Mouse (Mus musculus) MEL (cell line): ENCODE results near the gene Lamb3. TPM values are rescaled to one million over a fixed set of nuclear protein-coding genes. Genes with fewer than 3 reads are reported as not detected.

Source experiments
- DNase-seq: peaks from one replicate; pipeline ENCODE4 v3.0.0; 2011; ENCODE audit warnings: low read depth, low spot score
- H3K27ac ChIP-seq: 2 replicates; pipeline ENCODE4 v1.5.1; 2012; ENCODE audit warnings: low read depth, mild to moderate bottlenecking, control low read depth, low read length, moderate library complexity; ENCODE audit not compliant: control insufficient read depth
- H3K27me3 ChIP-seq, 2 experiments: fragments of 150-350 bp in 1 of 2; sonication (generic) in 1 of 2; 2 replicates each; pipeline ENCODE4 v1.6.1; 2012; ENCODE audit warnings: low read length in 2 of 2, mild to moderate bottlenecking in 2 of 2, improper control_type of control experiment in 1 of 2, moderate library complexity in 1 of 2; ENCODE audit not compliant: insufficient read depth in 2 of 2, control insufficient read depth in 1 of 2
- H3K36me3 ChIP-seq, 2 experiments: 2 replicates each; pipeline ENCODE4 v1.6.1; 2012 to 2014; ENCODE audit warnings: low read length in 2 of 2, improper control_type of control experiment in 1 of 2, inconsistent platforms in 1 of 2, mild to moderate bottlenecking in 1 of 2; ENCODE audit not compliant: insufficient read depth in 2 of 2, control insufficient read depth in 1 of 2
- H3K4me1 ChIP-seq, 2 experiments: fragments of 150-350 bp in 1 of 2; sonication (generic) in 1 of 2; 2 replicates each; pipeline ENCODE4 v1.6.1; 2012; ENCODE audit warnings: low read length in 2 of 2, improper control_type of control experiment in 1 of 2, mild to moderate bottlenecking in 1 of 2; ENCODE audit not compliant: insufficient read depth in 2 of 2, control insufficient read depth in 1 of 2
- H3K4me3 ChIP-seq, 2 experiments: fragments of 150-350 bp in 1 of 2; sonication (generic) in 1 of 2; 2 replicates each; pipeline ENCODE4 v1.5.1; 2012; ENCODE audit warnings: low read depth in 2 of 2, low read length in 2 of 2, mild to moderate bottlenecking in 2 of 2, moderate library complexity in 2 of 2, control low read depth in 1 of 2, improper control_type of control experiment in 1 of 2; ENCODE audit not compliant: control insufficient read depth in 1 of 2, insufficient read depth in 1 of 2
- H3K79me2 ChIP-seq: 2 replicates; pipeline ENCODE4 v1.6.1; 2012; ENCODE audit warnings: mild to moderate bottlenecking, low read length, moderate library complexity; ENCODE audit not compliant: control insufficient read depth, poor library complexity, insufficient read depth
- H3K9ac ChIP-seq: 2 replicates; pipeline ENCODE4 v1.6.1; 2012; ENCODE audit warnings: low read depth, mild to moderate bottlenecking, control low read depth, low read length, moderate library complexity; ENCODE audit not compliant: control insufficient read depth, poor library complexity, severe bottlenecking
- H3K9me3 ChIP-seq: fragments of 150-350 bp; sonication (generic); replicated peaks from 2 replicates; pipeline ENCODE4 v1.6.1; 2012; ENCODE audit warnings: mild to moderate bottlenecking, low read length, improper control_type of control experiment, moderate library complexity; ENCODE audit not compliant: insufficient read depth
- CHD1 ChIP-seq: IDR thresholded peaks from 2 replicates; pipeline ENCODE4 v1.6.1; 2012; ENCODE audit warnings: low read depth, mild to moderate bottlenecking, inconsistent platforms, low read length, improper control_type of control experiment
- CTCF ChIP-seq, 3 experiments: IDR thresholded peaks in 2 of 3; conservative IDR thresholded peaks in 1 of 3; 2 replicates each; pipeline ENCODE4 v1.5.1; 2011 to 2012; ENCODE audit warnings: low read length in 3 of 3, low read depth in 2 of 3, mild to moderate bottlenecking in 2 of 3, improper control_type of control experiment in 1 of 3, inconsistent platforms in 1 of 3, mixed read lengths in 1 of 3, moderate library complexity in 1 of 3; ENCODE audit not compliant: control insufficient read depth in 1 of 3, insufficient read depth in 1 of 3, poor library complexity in 1 of 3, severe bottlenecking in 1 of 3
- E2F4 ChIP-seq: IDR thresholded peaks from 2 replicates; pipeline ENCODE4 v1.6.1; 2011; ENCODE audit warnings: low read depth, low read length, improper control_type of control experiment, borderline replicate concordance
- EP300 ChIP-seq, 2 experiments: IDR thresholded peaks; 2 replicates each; pipeline ENCODE4 v1.6.1; 2011; ENCODE audit warnings: improper control_type of control experiment in 2 of 2, low read length in 2 of 2, low read depth in 1 of 2, mild to moderate bottlenecking in 1 of 2
- ETS1 ChIP-seq: IDR thresholded peaks from 2 replicates; pipeline ENCODE4 v1.6.1; 2012; ENCODE audit warnings: low read depth, mild to moderate bottlenecking, inconsistent platforms, low read length, improper control_type of control experiment, moderate library complexity
- JUND ChIP-seq: IDR thresholded peaks from 2 replicates; pipeline ENCODE4 v1.6.1; 2011; ENCODE audit warnings: low read depth, mild to moderate bottlenecking, improper control_type of control experiment, low read length
- MAFK ChIP-seq: IDR thresholded peaks from 2 replicates; pipeline ENCODE4 v1.6.1; 2011; ENCODE audit warnings: low read depth, mild to moderate bottlenecking, low read length, improper control_type of control experiment, borderline replicate concordance
- MAX ChIP-seq: IDR thresholded peaks from 2 replicates; pipeline ENCODE4 v1.6.1; 2011; ENCODE audit warnings: low read length, improper control_type of control experiment
- MEF2A ChIP-seq: IDR thresholded peaks from 2 replicates; pipeline ENCODE4 v1.6.1; 2014; ENCODE audit warnings: low read depth, mild to moderate bottlenecking, inconsistent platforms, low read length, improper control_type of control experiment; ENCODE audit not compliant: poor library complexity, insufficient replicate concordance, severe bottlenecking; ENCODE audit errors: extremely low read depth
- MXI1 ChIP-seq: IDR thresholded peaks from 2 replicates; pipeline ENCODE4 v1.6.1; 2011; ENCODE audit warnings: mild to moderate bottlenecking, low read depth, low read length, improper control_type of control experiment
- MYC ChIP-seq: IDR thresholded peaks from 2 replicates; pipeline ENCODE4 v1.6.1; 2011; ENCODE audit warnings: low read depth, mild to moderate bottlenecking, low read length, improper control_type of control experiment, moderate library complexity
- NELFE ChIP-seq: IDR thresholded peaks from 2 replicates; pipeline ENCODE4 v1.6.1; 2011; ENCODE audit warnings: low read depth, low read length, improper control_type of control experiment
- NRF1 ChIP-seq: IDR thresholded peaks from 2 replicates; pipeline ENCODE4 v1.6.1; 2014; ENCODE audit warnings: low read depth, mild to moderate bottlenecking, inconsistent platforms, low read length, improper control_type of control experiment, moderate library complexity; ENCODE audit not compliant: poor library complexity, insufficient read depth, severe bottlenecking
- POLR2A ChIP-seq, 2 experiments: IDR thresholded peaks; 2 replicates each; pipeline ENCODE4 v1.6.1; 2011 to 2012; ENCODE audit warnings: low read length in 2 of 2, mild to moderate bottlenecking in 2 of 2, control low read depth in 1 of 2, improper control_type of control experiment in 1 of 2, low read depth in 1 of 2, moderate library complexity in 1 of 2; ENCODE audit not compliant: control insufficient read depth in 1 of 2, insufficient read depth in 1 of 2, poor library complexity in 1 of 2
- POLR2AphosphoS2 ChIP-seq: IDR thresholded peaks from 2 replicates; pipeline ENCODE4 v1.6.1; 2011; ENCODE audit warnings: low read length, improper control_type of control experiment
- POLR2AphosphoS5 ChIP-seq: IDR thresholded peaks from 2 replicates; pipeline ENCODE4 v1.6.1; 2012; ENCODE audit warnings: low read depth, borderline replicate concordance, mild to moderate bottlenecking, inconsistent platforms, low read length, moderate library complexity, mixed read lengths
- RCOR1 ChIP-seq: IDR thresholded peaks from 2 replicates; pipeline ENCODE4 v1.6.1; 2012; ENCODE audit warnings: low read depth, mild to moderate bottlenecking, inconsistent platforms, low read length, improper control_type of control experiment
- SIN3A ChIP-seq: IDR thresholded peaks from 2 replicates; pipeline ENCODE4 v1.6.1; 2012; ENCODE audit warnings: low read length, improper control_type of control experiment, inconsistent platforms
- SMC3 ChIP-seq: IDR thresholded peaks from 2 replicates; pipeline ENCODE4 v1.6.1; 2011; ENCODE audit warnings: low read depth, low read length, improper control_type of control experiment
- TAL1 ChIP-seq: IDR thresholded peaks from 2 replicates; pipeline ENCODE4 v1.6.1; 2012; ENCODE audit warnings: mild to moderate bottlenecking, inconsistent platforms, low read length, moderate library complexity, mixed read lengths
- TBP ChIP-seq: IDR thresholded peaks from 2 replicates; pipeline ENCODE4 v1.8.0; 2011; ENCODE audit warnings: low read depth, low read length, improper control_type of control experiment
- TCF12 ChIP-seq: IDR thresholded peaks from 2 replicates; pipeline ENCODE4 v1.6.1; 2014; ENCODE audit warnings: low read depth, mild to moderate bottlenecking, inconsistent platforms, low read length, improper control_type of control experiment, moderate library complexity
- UBTF ChIP-seq: IDR thresholded peaks from 2 replicates; pipeline ENCODE4 v1.6.1; 2012; ENCODE audit warnings: low read depth, mild to moderate bottlenecking, inconsistent platforms, low read length, improper control_type of control experiment, moderate library complexity, borderline replicate concordance; ENCODE audit not compliant: insufficient read depth
- ZC3H11A ChIP-seq: IDR thresholded peaks from 2 replicates; pipeline ENCODE4 v1.6.1; 2012; ENCODE audit warnings: low read depth, mild to moderate bottlenecking, inconsistent platforms, low read length, improper control_type of control experiment
- ZKSCAN1 ChIP-seq: IDR thresholded peaks from 2 replicates; pipeline ENCODE4 v1.6.1; 2012; ENCODE audit warnings: low read depth, mild to moderate bottlenecking, inconsistent platforms, low read length, improper control_type of control experiment, moderate library complexity
- ZMIZ1 ChIP-seq: IDR thresholded peaks from 2 replicates; pipeline ENCODE4 v1.6.1; 2012; ENCODE audit warnings: low read depth, mild to moderate bottlenecking, inconsistent platforms, low read length, improper control_type of control experiment, moderate library complexity
- polyA plus RNA-seq, 2 experiments: library from polyadenylated mRNA; stranded (reverse) in 1 of 2; unstranded in 1 of 2; fragments of >175 nt in 1 of 2; fragments of >200 nt in 1 of 2; gene quantifications; 2 replicates each; pipeline versions ENCODE4 v1.2.1 to v1.2.4; 2012; ENCODE audit warnings: low replicate concordance in 2 of 2, low read depth in 1 of 2; ENCODE audit not compliant: insufficient read length in 2 of 2, insufficient read depth in 1 of 2, missing spikeins in 1 of 2
- total RNA-seq: library from RNA; depleted of rRNA; stranded (reverse); fragments of 300-350 nt; gene quantifications from 2 replicates; pipeline ENCODE4 v1.2.3, GENCODE M21; 2012

Gene Lamb3
- total and polyA plus RNA-seq, 3 experiments: 0.03 to 0.35 TPM; not detected in 1

GRCm38 (mm10) chr1:193327216-193327615 lies 119.7 kb downstream of the Lamb3 start:
- no peak for TF ChIP-seq SIN3A
- no peak for TF ChIP-seq ZMIZ1
- TF ChIP-seq SMC3: no peak
- no peak for TF ChIP-seq ZC3H11A
- no peak for TF ChIP-seq JUND
- no peak for TF ChIP-seq RCOR1
- TF ChIP-seq TBP: no peak
- no peak for TF ChIP-seq UBTF
- TF ChIP-seq NRF1: no peak
- TF ChIP-seq POLR2AphosphoS2: no peak
- H3K9ac ChIP-seq: no peak overlapping the region
- no peaks in the 10 kb centered on the region for H3K27me3 ChIP-seq
- no peak overlapping the region for H3K4me3 ChIP-seq
- H3K9me3 ChIP-seq: no peaks in the 10 kb centered on the region
- H3K79me2 ChIP-seq: no peaks in the 10 kb centered on the region
- no peaks in the 10 kb centered on the region for H3K36me3 ChIP-seq
- no peak overlapping the region for H3K27ac ChIP-seq
- H3K4me1 ChIP-seq: no peaks in the 10 kb centered on the region
- DNase-seq: no peak

GRCm38 (mm10) chr1:193327686-193328085 lies 120.2 kb downstream of the Lamb3 start:
- Histone ChIP-seq H3K9ac (no peak overlapping the region), H3K79me2 (no peaks in the 10 kb centered on the region), H3K4me1 (no peaks in the 10 kb centered on the region), H3K4me3 (no peak overlapping the region), H3K27me3 (no peaks in the 10 kb centered on the region), H3K36me3 (no peaks in the 10 kb centered on the region), H3K27ac (no peak overlapping the region), H3K9me3 (no peaks in the 10 kb centered on the region)
- TF ChIP-seq MAX (no peak), SIN3A (no peak)
- no peak for DNase-seq

GRCm38 (mm10) chr1:193329557-193329956 lies 122.1 kb downstream of the Lamb3 start:
- Histone ChIP-seq H3K27ac (no peak overlapping the region), H3K36me3 (no peaks in the 10 kb centered on the region), H3K4me1 (no peaks in the 10 kb centered on the region), H3K9me3 (no peaks in the 10 kb centered on the region), H3K79me2 (no peaks in the 10 kb centered on the region), H3K4me3 (no peak overlapping the region), H3K27me3 (no peaks in the 10 kb centered on the region), H3K9ac (no peak overlapping the region)
- DNase-seq: no peak
- no peak for TF ChIP-seq ETS1
- TF ChIP-seq ZKSCAN1: no peak
- no peak for TF ChIP-seq POLR2A (IDR thresholded peaks at IDR 0.05; ENCODE audit: control insufficient read depth in 1 of 2, insufficient read depth in 1 of 2, low read depth in 1 of 2, low read length in 2 of 2, poor library complexity in 1 of 2)
- TF ChIP-seq POLR2AphosphoS5: no peak
- TF ChIP-seq SMC3: no peak
- no peak for TF ChIP-seq JUND
- TF ChIP-seq CHD1: no peak
- TF ChIP-seq MEF2A: no peak
- no peak for TF ChIP-seq NRF1
- no peak for TF ChIP-seq NELFE
- TF ChIP-seq MXI1: no peak
- no peak for TF ChIP-seq MYC
- no peak for TF ChIP-seq E2F4
- no peak for TF ChIP-seq TAL1
- no peak for TF ChIP-seq TCF12
- TF ChIP-seq MAFK: no peak
- no peak for TF ChIP-seq EP300 (IDR thresholded peaks at IDR 0.05; ENCODE audit: low read depth in 1 of 2, low read length in 2 of 2)
- no peak for TF ChIP-seq CTCF (IDR thresholded peaks at IDR 0.05 in 2 of 3, conservative IDR thresholded peaks at IDR 0.05 in 1 of 3; ENCODE audit: control insufficient read depth in 1 of 3, insufficient read depth in 1 of 3, low read depth in 2 of 3, low read length in 3 of 3, poor library complexity in 1 of 3, severe bottlenecking in 1 of 3)
